Mouse (Mus musculus) kidney, postnatal 0 days (tissue): Measurements from ENCODE around the gene 0610037L13Rik. TPM values are rescaled to one million over a fixed set of nuclear protein-coding genes. Genes with fewer than 3 reads are reported as not detected.

Experiments
- ATAC-seq: fragments of 200-750 bp; cut with Nextera tagmentation; replicated peaks from 2 replicates; pipeline ENCODE4 v1.8.0; 2017; ENCODE audit warnings: low read depth, moderate number of reproducible peaks, moderate TSS enrichment, moderate library complexity; ENCODE audit not compliant: low FRiP score
- DNase-seq: peaks from one replicate; pipeline ENCODE4 v3.0.0-alpha.2; 2016; ENCODE audit warnings: low spot score
- H3K27ac ChIP-seq: fragments of 300-500 bp; sonication (generic); 2 replicates; pipeline ENCODE4 v1.5.1; 2014; ENCODE audit warnings: mild to moderate bottlenecking
- H3K27me3 ChIP-seq: fragments of 300-500 bp; sonication (generic); 2 replicates; pipeline ENCODE4 v1.6.1; 2014; ENCODE audit warnings: low read length, mixed read lengths; ENCODE audit not compliant: insufficient read depth
- H3K36me3 ChIP-seq: fragments of 300-500 bp; sonication (generic); 2 replicates; pipeline ENCODE4 v1.6.1; 2014; ENCODE audit warnings: low read length, mixed read lengths; ENCODE audit not compliant: insufficient read depth
- H3K4me1 ChIP-seq: fragments of 300-500 bp; sonication (generic); replicated peaks from 2 replicates; pipeline ENCODE4 v1.6.1; 2014; ENCODE audit warnings: antibody characterized with exemption, low read length, mixed read lengths; ENCODE audit not compliant: insufficient read depth
- H3K4me2 ChIP-seq: fragments of 300-500 bp; sonication (generic); 2 replicates; pipeline ENCODE4 v1.6.1; 2014; ENCODE audit warnings: mild to moderate bottlenecking, low read length, moderate library complexity, mixed read lengths
- H3K4me3 ChIP-seq: fragments of 300-500 bp; sonication (generic); replicated peaks from 2 replicates; pipeline ENCODE4 v1.5.1; 2014; ENCODE audit warnings: low read depth, low read length
- H3K9ac ChIP-seq: fragments of 300-500 bp; sonication (generic); 2 replicates; pipeline ENCODE4 v1.6.1; 2014; ENCODE audit warnings: low read depth, low read length
- H3K9me3 ChIP-seq: fragments of 300-500 bp; sonication (generic); replicated peaks from 2 replicates; pipeline ENCODE4 v1.6.1; 2016; ENCODE audit warnings: low read length, inconsistent platforms, mixed read lengths
- CTCF ChIP-seq: IDR thresholded peaks from 2 replicates; pipeline ENCODE4 v1.5.1; 2016; ENCODE audit warnings: antibody characterized with exemption, low read depth, mild to moderate bottlenecking, moderate library complexity
- WGBS: fragments of 180-500 bp; shearing (Covaris S2); extraction: QIAGEN DNeasy Blood & Tissue Kit; methylation state at CpG from one replicate; pipeline ENCODE4 v1.1.7; 2014; 5-methylcytosine and 5-hydroxymethylcytosine counted together
- polyA plus RNA-seq: library from polyadenylated mRNA; unstranded; fragments of >200 nt; fragmentation: Nextera tagmentation; extraction: Ambion mirVana; gene quantifications from 2 replicates; pipeline ENCODE4 v1.2.1, GENCODE M21; 2015

0610037L13Rik gene
- polyA plus RNA-seq, 1 experiment from 2014 or later, result 129 TPM

DNA sequence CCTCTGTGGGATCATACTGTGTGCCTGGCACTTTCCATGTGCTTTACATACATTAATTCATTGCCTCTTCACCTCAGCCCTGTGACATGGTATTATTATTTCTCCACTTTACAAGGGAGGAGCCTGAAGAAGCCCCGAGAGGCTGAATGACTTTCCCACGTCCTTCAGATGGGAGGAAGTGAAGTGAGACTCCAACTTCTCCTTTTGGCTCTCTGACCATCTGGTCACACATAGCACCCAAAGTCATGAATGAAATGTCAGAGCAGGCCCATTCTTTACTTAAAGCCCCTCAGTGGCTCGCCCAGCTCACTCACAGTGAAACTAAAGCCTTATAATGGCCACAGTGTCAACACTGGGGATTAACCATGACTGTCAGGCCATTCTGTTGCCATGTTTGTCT, 45.6 kb downstream of the 0610037L13Rik start:
- Histone ChIP-seq H3K9me3 (no peaks in the 10 kb centered on the region), H3K27me3 (no peaks in the 10 kb centered on the region), H3K4me2 (no peak overlapping the region), H3K9ac (no peak overlapping the region), H3K4me3 (no peak overlapping the region), H3K4me1 (no peaks in the 10 kb centered on the region), H3K36me3 (no peaks in the 10 kb centered on the region), H3K27ac (no peak overlapping the region)
- WGBS, result 40% methylated on average over 3 of the region's 3 CpGs
- no peak for TF ChIP-seq CTCF
- DNase-seq, result no peak
- ATAC-seq, result no peak

DNA sequence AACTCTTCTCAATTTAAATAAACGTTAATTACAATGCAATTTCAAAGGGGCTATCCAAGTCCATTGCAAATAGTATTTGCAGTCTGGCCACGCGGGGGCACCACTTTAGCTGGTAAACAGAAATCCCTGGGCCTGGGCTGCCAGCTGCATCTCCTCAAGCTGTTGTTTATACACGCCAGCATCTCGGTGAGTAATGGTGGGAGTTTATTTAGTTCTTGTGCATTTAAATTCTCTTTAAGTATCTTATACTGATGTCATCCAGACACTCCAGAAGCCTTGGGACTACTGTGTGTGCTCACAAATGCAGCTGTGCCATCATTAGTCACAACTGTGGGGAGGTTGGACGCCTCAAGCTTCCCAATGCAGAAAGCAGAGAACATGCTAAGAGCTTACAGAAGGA, 47.7 kb downstream of the 0610037L13Rik start:
- no peak overlapping the region for H3K4me3 ChIP-seq
- 13% methylated on average over 6 of the region's 6 CpGs for WGBS
- TF ChIP-seq CTCF, result peak; percentile 83

GRCm38 (mm10) chr4:107938124-107938523, 48.5 kb downstream of the 0610037L13Rik start:
- no peak for ATAC-seq
- no peak overlapping the region for H3K27ac ChIP-seq
- no peaks in the 10 kb centered on the region for H3K27me3 ChIP-seq
- DNase-seq, result no peak
- H3K9me3 ChIP-seq, result no peaks in the 10 kb centered on the region
- WGBS, result 63% methylated on average over 2 of the region's 2 CpGs
- no peak overlapping the region for H3K4me3 ChIP-seq
- TF ChIP-seq CTCF, result no peak
- H3K4me1 ChIP-seq, result no peaks in the 10 kb centered on the region
- H3K36me3 ChIP-seq, result no peaks in the 10 kb centered on the region
- no peak overlapping the region for H3K4me2 ChIP-seq
- no peak overlapping the region for H3K9ac ChIP-seq

More for the DNA sequence above, 47.7 kb downstream of the 0610037L13Rik start:
- Histone ChIP-seq H3K4me2 (no peak overlapping the region; the same call in 1 of the 2 replicates), H3K4me1 (no peaks in the 10 kb centered on the region), H3K9me3 (no peaks in the 10 kb centered on the region), H3K36me3 (no peaks in the 10 kb centered on the region), H3K27ac (peak overlapping the region; percentile 36; the same call in 1 of the 2 replicates), H3K27me3 (no peaks in the 10 kb centered on the region), H3K9ac (no peak overlapping the region)
- peak; percentile 96 for DNase-seq
- peak; percentile 75 for ATAC-seq

DNA sequence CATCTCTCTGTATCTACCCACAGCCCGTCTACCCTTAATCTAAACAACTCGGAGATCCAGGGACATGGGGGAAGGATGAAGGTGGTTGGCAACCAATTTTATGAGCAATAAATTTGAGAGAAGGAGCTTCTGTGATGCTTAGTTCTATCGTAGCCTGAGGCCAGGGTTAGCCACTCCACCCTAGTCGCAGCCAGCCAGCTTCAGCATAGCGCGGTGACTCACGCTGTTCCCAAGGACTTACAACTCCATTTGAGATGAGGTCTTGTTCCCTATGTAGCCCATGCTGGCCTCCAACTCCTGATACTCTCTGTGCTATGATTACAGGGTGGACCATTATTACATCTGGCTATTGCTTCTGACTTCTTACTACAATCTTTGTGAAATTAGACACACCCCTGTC, 53.1 kb downstream of the 0610037L13Rik start:
- ATAC-seq (no peak), DNase-seq (no peak)
- Histone ChIP-seq H3K27me3 (no peaks in the 10 kb centered on the region), H3K4me1 (no peaks in the 10 kb centered on the region), H3K4me2 (no peak overlapping the region), H3K9me3 (no peaks in the 10 kb centered on the region), H3K36me3 (no peaks in the 10 kb centered on the region), H3K27ac (no peak overlapping the region), H3K9ac (no peak overlapping the region), H3K4me3 (no peak overlapping the region)
- WGBS, result 81% methylated on average over 7 of the region's 7 CpGs
- TF ChIP-seq CTCF, result no peak

GRCm38 (mm10) chr4:107944141-107944540, 54.5 kb downstream of the 0610037L13Rik start:
- Histone ChIP-seq H3K27ac (no peak overlapping the region), H3K9me3 (no peaks in the 10 kb centered on the region), H3K36me3 (no peaks in the 10 kb centered on the region), H3K4me1 (no peaks in the 10 kb centered on the region), H3K4me3 (no peak overlapping the region), H3K4me2 (no peak overlapping the region), H3K27me3 (no peaks in the 10 kb centered on the region), H3K9ac (no peak overlapping the region)
- ATAC-seq (no peak), DNase-seq (no peak)
- no peak for TF ChIP-seq CTCF
- 72% methylated on average over 2 of the region's 2 CpGs for WGBS

Other genes starting within 250 kb of the 0610037L13Rik start
- gene Dmrtb1, start 205.6 kb upstream of the 0610037L13Rik start, polyA plus RNA-seq, result not detected in 2 replicates
- 0.41 and 0.82 TPM in 2 replicates for gene Lrp8, start 87.6 kb upstream of the 0610037L13Rik start, polyA plus RNA-seq
- gene Magoh, start 10.1 kb upstream of the 0610037L13Rik start, polyA plus RNA-seq, result 199 and 226 TPM in 2 replicates
- 82.8 and 94.0 TPM in 2 replicates for gene Cpt2, start 33.8 kb downstream of the 0610037L13Rik start, polyA plus RNA-seq
- 0.05 TPM in 1 of 2 replicates, not detected in the other for gene Slc1a7, start 78.5 kb downstream of the 0610037L13Rik start, polyA plus RNA-seq
- 1.2 and 1.4 TPM in 2 replicates for gene Podn, start 206.6 kb downstream of the 0610037L13Rik start, polyA plus RNA-seq